21 mouse cellular contexts compared by ENCODE assay signal in the genomic region with DNA sequence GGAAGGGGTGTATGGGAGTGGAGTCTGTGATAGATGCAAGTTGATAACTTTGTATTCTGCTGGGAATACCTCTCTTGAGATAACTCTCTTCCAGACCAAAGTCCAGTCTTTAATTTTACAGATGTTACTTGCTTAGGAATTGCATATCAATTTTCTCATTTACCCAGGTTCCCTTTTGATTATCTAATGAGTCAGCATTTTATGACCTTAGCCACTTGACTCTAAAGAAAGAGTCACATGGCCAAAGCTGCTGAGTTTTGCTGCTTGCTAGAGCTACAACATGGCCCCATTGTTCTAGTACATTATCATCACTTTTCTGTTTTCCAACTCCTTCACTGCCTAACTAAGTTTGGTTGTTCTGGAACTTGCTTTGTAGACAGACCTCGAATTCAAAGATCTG.
A peak's percentile ranks its signal among the peaks of the same experiment; 100 is the strongest.
DNase-seq lines count a peak whose midpoint lies in the region; ATAC-seq lines count a peak whose summit lies in the region.
"Had no signal": no experiment of that assay in that cellular context is flagged by ENCODE, and none has a peak within 500 bp of the region (broad histone marks: within the 10 kb centered on the region; RNA-seq: fewer than 3 reads in every experiment).

No protein-coding gene starts in this region.

- H3K27me3 ChIP-seq in hindbrain, embryonic 12.5 days, result no peaks in the 10 kb centered on the region
- H3K27me3 ChIP-seq: embryonic facial prominence, embryonic 12.5 days; forebrain, embryonic 13.5 days; forebrain, embryonic 15.5 days; Patski had no signal

- H3K9me3 ChIP-seq in hindbrain, embryonic 12.5 days (replicated peaks), result no peaks in the 10 kb centered on the region
- H3K9me3 ChIP-seq: embryonic facial prominence, embryonic 10.5 days; embryonic facial prominence, embryonic 12.5 days; forebrain, embryonic 13.5 days; forebrain, embryonic 15.5 days; G1E had no signal

- ATAC-seq in hindbrain, embryonic 12.5 days (ENCODE audit: low FRiP score), result no peak
- ATAC-seq: activated CD4-positive, CD25-positive, alpha-beta regulatory T cell, adult 4 months; forebrain, embryonic 13.5 days; forebrain, embryonic 15.5 days; forebrain, postnatal 0 days; Patski had no signal

- no peaks in the 10 kb centered on the region for H3K4me1 ChIP-seq in hindbrain, embryonic 12.5 days
- H3K4me1 ChIP-seq: embryonic facial prominence, embryonic 10.5 days; embryonic facial prominence, embryonic 12.5 days; forebrain, embryonic 13.5 days; forebrain, embryonic 15.5 days had no signal

- H3K27ac ChIP-seq in hindbrain, embryonic 12.5 days, result no peak overlapping the region
- H3K27ac ChIP-seq: embryonic facial prominence, embryonic 10.5 days; embryonic facial prominence, embryonic 12.5 days; forebrain, embryonic 13.5 days; forebrain, embryonic 15.5 days had no signal

- no peak overlapping the region for H3K4me3 ChIP-seq in hindbrain, embryonic 12.5 days
- H3K4me3 ChIP-seq: embryonic facial prominence, embryonic 10.5 days; embryonic facial prominence, embryonic 12.5 days; forebrain, embryonic 13.5 days; forebrain, embryonic 15.5 days had no signal

- no peak overlapping the region for H3K9ac ChIP-seq in hindbrain, embryonic 12.5 days
- H3K9ac ChIP-seq: embryonic facial prominence, embryonic 12.5 days; forebrain, embryonic 13.5 days; forebrain, embryonic 15.5 days; forebrain, postnatal 0 days had no signal

- no peaks in the 10 kb centered on the region for H3K36me3 ChIP-seq in hindbrain, embryonic 12.5 days
- H3K36me3 ChIP-seq: embryonic facial prominence, embryonic 10.5 days; embryonic facial prominence, embryonic 12.5 days; forebrain, embryonic 15.5 days; G1E had no signal

- DNase-seq in ES-CJ7 (ENCODE audit: low read depth, low spot score) (peak; percentile 9), R1 (ENCODE audit: low read depth, low spot score) (peak; percentile 17)
- no peak for DNase-seq in gastrocnemius, postnatal 10 days
- no peak for DNase-seq in layer of hippocampus, adult 11-12 months (ENCODE audit: low spot score)
- DNase-seq: adrenal gland, adult 8-10 months; adrenal gland, postnatal 14 days; adrenal gland, postnatal 36 days; cerebellum, adult 11-12 months; cerebellum, adult 2 months; cerebellum, adult 9-10 months; cerebellum, postnatal 10 days; cerebellum, postnatal 25 days; forebrain, postnatal 0 days had no signal

- H3K4me2 ChIP-seq in hindbrain, embryonic 12.5 days (replicated peaks), result no peak overlapping the region
- H3K4me2 ChIP-seq: embryonic facial prominence, embryonic 12.5 days; forebrain, embryonic 13.5 days; forebrain, embryonic 15.5 days had no signal

- 86% methylated on average over 1 of the region's 1 CpGs for WGBS in hindbrain, embryonic 12.5 days

Comparison
In these comparisons a context has a peak if more than half of its experiments do, and no peak if none do; other contexts are left out.
1. DNase-seq: peak in ES-CJ7 (single experiment) and R1 (single experiment); none in gastrocnemius, postnatal 10 days (single experiment) and layer of hippocampus, adult 11-12 months (single experiment).